Mouse (Mus musculus) C2C12 (cell line): ENCODE measurements around the gene Cd24a.

ENCODE experiments used
- CEBPB ChIP-seq: IDR thresholded peaks from one replicate; pipeline ENCODE4 v1.6.1; 2011; ENCODE audit warnings: low read depth, mild to moderate bottlenecking, control low read depth, moderate library complexity
- CTCF ChIP-seq: IDR thresholded peaks from one replicate; pipeline ENCODE4 v1.5.1; 2011; ENCODE audit not compliant: control insufficient read depth, insufficient read depth, insufficient read length
- MAX ChIP-seq: IDR thresholded peaks from one replicate; pipeline ENCODE4 v1.6.1; 2011; ENCODE audit warnings: mild to moderate bottlenecking, control low read depth
- MYOG ChIP-seq: IDR thresholded peaks from one replicate; pipeline ENCODE4 v1.6.1; 2011; ENCODE audit not compliant: control insufficient read depth, insufficient read length; ENCODE audit errors: extremely low read depth
- USF1 ChIP-seq: IDR thresholded peaks from one replicate; pipeline ENCODE4 v1.6.1; 2011; ENCODE audit warnings: low read depth, mild to moderate bottlenecking, control low read depth, moderate library complexity

- no peak for TF ChIP-seq CTCF
- TF ChIP-seq USF1, result no peak
- no peak for TF ChIP-seq CEBPB
- no peak for TF ChIP-seq MYOG
- TF ChIP-seq MAX, result no peak
These were observed 31.4 kb downstream of the Cd24a start for GRCm38 (mm10) chr10:43609507-43609906.
